Mouse (Mus musculus) B cell, adult 2 months (primary cell): ENCODE results near the gene 1700066M21Rik.

ENCODE experiments used
- DNase-seq, 2 experiments: peaks; one replicate each; pipeline ENCODE4 v3.0.0; 2022

1700066M21Rik gene

DNA sequence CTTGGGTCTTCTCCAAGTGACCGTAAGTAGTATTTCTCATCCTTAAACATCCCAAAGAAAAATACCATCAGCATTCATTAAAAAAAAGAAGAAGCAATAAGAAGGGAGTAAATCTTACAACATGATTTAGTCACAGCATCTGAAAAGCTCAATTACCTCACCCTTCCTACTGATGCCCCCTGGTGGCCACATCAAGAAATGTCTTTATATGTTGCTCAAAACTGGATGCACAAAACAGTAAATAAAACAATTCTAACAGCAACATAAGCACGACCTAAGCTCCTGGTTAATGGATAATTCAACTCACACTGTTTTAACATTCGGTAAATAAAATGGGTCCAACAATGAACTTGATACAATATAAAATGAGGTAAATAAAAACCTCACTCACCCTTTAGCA, 16.6 kb downstream of the 1700066M21Rik start:
- peak; percentile 75 to 80 for DNase-seq

DNA sequence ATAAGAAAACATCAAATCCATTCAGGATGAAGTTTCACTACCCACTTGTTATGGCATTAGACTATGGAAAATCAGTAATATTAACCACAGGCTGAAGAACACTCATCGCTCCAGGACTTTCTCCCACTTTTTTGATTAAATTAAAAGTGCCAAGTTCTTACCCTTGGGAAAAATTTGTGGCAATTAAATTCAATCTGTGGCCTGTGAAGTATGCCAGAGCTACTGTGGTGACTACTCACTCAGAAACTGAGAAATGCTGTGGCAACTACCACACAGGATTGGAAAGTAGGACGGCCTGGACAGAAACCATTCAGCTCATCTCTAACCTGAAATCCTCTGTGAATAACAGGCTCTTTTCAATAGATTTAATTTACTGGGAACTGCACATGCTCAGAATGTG, 22.9 kb downstream of the 1700066M21Rik start:
- DNase-seq: no peak

DNA sequence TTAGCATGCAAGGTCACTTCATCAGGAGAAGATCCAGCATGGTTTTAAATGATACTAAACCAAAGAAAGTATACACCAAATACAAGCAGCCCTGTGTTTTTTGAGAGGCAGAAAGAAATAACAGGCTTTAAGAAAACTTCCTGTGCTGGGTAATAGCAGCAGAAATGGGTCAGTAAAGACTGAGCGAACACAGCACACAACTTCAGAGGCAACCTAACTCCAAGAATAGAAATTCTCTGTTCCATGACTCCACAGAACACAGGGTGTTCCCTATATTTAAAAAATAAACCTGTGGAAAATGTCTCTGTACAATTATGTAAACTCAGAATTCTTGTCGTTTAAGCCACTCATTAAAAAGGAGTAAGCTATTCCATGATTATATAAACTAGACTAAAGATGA, 23.5 kb downstream of the 1700066M21Rik start:
- DNase-seq: no peak

DNA sequence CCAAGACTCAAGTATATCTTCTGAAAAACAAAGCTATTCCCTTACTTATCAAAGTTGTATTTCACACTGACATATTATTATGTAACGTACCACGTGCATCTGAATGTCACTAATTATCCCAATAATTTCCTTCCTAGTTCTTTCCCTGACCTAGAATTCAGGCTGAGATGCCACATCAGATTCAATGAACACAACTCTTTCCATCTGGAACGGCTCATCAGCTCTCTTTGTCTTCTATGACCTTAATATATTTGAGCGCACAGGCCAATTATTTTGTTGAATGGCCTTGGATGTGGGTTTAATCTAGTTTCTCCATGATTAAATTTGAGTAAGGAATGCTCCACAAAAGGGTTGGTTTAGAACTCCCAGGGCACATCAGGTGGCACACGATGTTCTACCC, 24.7 kb downstream of the 1700066M21Rik start:
- DNase-seq: no peak

DNA sequence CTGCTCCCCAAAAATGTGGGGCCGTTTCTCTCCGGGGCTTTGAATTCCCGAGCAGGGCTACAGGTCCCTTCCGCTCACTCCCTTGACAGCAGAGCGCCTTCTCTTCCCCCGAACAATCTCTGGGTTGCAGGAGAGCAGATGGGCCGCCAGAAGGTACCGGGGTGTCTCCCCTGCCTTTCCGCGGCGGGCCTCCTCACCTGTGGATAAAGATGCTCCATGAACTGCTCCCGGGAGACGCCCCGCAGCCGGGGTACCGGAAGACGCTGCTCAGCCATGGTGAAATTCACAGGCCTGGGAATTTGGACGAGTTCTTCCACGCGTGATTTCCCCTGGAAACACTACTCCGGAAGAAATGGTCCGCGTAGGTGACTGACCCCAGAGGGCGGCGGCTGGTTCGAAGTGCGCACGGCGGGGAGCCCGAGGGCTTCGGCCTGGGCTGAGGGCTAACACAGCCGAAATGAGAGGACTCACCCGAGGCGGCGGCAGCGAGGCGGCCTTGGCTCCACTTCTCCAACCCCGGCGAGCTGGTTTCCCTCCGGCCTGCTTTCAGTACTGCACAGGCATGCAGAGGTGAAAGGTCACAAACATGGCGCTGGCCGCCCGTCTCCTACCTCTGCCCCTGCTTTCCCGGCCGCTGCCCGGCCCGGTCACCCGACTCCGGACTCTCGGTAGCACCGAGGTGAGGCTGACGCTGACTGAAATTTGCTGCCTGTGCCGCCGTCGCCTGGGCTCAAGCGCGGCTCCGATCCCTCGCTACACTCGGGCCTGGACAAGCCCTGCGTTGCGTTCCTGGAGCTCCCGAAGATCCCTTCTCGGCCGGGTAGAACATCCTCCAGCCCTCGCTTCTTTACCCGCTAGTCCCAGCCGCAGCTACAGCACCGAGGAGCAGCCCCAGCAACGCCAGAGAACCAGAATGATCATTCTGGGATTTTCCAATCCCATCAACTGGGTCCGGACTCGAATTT, 29.0 kb downstream of the 1700066M21Rik start, which contains the start of the genes Maip1 and Tyw5:
TSS of gene Maip1 (plus strand) at position 142 of the 965 bp plus-strand sequence.
TSS of gene Tyw5 (minus strand) at position 915 of the 965 bp plus-strand sequence.
- peak; percentile 85 to 88 for DNase-seq

DNA sequence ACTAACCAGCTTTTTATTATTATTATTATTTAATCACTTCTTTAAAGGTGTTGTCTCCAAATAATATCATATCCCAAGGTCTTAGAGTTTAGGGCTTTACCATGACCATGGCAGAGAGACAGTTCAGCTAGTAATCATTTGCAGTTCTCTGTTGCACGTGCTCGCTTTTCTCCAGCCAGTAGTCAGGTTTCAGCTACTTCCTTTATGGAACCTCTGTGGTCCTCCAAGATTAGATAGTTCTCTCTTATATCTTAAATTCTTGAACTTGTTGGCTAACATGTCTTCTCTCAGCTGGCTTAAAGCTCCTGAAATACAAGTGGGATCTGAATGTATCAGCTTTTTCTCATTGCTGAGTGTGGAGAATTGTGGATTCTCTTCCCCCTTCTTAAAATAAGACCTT, 31.6 kb downstream of the 1700066M21Rik start:
- DNase-seq: no peak

DNA sequence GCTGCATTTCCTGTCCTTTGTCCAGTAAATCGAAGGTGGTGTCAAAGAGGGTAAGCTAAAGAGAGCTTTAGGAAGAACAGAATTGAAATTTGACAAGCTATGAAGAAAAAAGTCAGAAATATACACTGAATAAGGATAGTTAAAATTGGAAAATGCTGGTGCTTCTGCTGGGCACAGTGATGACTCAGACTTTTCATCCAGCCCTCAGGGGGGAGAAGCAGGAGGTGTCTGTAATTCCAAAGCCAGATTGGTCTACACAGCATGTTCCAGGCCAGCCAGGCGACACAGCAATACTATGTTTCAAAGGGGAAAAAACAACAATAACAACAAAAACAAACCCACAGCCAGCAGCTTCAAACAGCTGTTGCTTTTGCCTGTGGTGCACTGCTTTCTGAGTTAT, 36.0 kb downstream of the 1700066M21Rik start:
- DNase-seq: no peak

DNA sequence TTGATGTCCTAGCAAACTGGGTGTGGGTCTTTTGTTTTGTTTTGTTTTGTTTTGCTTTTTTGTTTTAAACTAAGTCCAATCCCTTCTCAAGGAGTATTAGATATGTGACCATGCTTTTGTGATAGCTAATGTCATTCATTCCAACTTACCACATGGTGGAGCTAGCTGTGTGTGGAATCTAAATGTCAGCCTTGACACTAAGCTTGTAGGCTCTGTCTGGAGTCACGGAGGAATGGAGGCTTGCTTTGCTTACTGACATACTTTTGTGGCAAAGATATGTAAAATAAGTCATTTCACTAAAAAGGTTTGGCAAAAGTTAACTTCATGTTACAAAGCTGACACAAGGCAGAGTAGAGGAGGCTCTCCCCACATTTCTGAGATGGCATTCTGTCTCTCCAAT, 46.3 kb downstream of the 1700066M21Rik start:
- DNase-seq: no peak

DNA sequence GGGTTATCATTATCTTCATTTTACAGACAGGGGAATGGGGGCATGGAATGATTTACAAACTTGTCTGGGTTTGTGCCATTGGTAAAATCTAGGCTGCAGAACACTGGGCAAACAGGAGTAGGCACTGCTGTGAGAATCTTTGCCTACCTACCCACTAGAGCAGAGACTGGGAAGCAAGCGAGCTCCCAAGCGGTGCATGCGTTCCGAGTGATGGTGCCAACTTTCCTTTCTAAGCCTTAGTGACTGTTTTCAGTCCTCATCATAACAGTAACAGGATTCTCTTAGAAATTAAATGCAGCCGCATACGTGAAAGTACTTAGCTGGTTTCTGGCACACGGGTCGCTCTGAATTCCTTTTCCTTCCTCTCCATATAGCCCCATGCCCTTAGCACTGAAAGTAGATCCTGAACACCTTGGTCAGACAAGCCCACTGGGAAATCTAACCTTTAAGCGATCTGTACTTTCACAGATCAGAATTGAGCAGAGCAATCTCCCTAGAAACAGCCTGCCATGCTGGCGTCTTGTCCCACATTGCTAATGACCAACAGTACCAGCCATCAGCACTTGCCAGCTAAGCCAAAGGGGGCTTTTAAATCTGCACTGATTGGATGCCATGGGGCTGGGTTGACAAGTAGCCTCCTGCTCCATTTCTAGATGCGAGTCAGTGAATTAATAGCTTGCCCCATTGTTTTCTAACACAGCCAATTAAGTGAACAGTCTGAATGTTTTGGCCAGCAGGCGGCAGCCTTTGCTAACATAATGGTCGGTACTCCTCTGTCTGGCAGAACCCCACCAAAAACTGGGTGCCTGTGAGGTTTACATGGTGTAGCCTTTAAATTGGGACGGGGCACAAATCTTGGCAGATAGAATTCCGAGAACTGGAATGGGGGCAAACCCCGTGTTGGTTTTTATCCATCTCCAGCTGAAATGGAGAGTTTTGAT, 51.2 kb downstream of the 1700066M21Rik start:
- DNase-seq: peak; percentile 84 to 85

DNA sequence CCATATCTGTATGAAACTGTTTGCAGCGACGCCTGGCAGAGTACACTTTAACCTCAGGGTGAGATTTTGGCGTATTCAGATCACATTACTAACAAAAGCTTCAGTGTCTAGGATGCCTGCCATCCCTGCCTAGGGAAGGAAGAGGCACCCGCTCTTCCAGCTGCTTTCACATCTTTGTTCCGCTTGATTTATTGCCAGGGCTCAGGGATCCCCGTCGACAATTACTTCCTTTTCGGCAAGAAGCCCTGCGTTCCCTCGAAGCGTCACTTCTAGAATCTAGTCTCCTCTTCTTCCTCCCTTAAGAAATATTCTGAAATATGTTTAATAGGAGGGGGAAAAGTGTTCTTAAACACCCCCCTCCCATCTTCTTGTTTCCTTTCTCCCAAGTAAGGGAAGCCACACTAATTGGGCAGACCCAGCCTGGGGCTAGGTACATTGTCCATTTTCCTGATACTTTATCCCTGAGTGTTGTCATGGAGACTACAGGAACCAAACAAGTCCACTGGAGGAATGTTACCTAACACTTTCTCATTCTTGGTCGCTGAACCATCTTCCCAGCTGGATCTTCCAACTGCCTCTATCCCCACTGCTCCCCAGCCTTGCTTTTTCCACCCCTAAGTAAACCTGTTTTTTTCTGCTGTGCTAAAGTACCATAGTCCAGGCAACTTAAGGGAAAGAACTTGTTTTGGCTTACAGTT, 52.5 kb downstream of the 1700066M21Rik start:
- DNase-seq: no peak

DNA sequence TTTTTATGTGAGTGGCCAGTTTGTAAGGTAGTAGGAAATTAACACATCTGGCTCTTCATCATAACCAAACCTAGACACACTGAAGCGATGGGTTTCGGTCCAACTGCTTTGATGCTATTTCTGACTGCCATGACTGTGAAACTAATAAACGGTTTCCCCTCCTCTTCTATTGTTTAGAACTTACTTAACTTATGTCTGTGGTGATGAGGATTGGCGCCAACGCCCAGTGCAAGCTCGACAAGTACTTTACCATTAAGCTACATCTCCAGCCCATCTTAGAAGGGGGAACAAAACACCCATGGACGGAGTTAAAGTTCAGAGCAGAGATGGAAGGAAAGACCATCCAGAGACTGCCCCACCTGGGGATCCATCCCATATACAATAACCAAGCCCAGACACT, 55.7 kb downstream of the 1700066M21Rik start:
- no peak for DNase-seq
